Mouse (Mus musculus) activated CD4-positive, CD25-positive, alpha-beta regulatory T cell, adult 9 weeks (primary cell): ENCODE measurements around the gene Lman2. TPM values are rescaled to one million over a fixed set of nuclear protein-coding genes. Genes with fewer than 3 reads are reported as not detected.

Experiments
- polyA plus RNA-seq: library from polyadenylated mRNA; unstranded; fragments of 100-300 nt; shearing (Covaris generic); gene quantifications from one replicate; pipeline ENCODE4 v1.2.1, GENCODE M21; 2017

Gene Lman2
- 166 TPM for polyA plus RNA-seq

GRCm38 (mm10) chr13:55362453-55363060, at the start of gene Lman2:
Lman2 (minus strand) TSS chr13:55362783.

GRCm38 (mm10) chr13:55398088-55398487, 35.5 kb upstream of the Lman2 start, which contains the start of gene Slc34a1:
Slc34a1 (plus strand) TSS chr13:55398187.

GRCm38 (mm10) chr13:55369531-55370114, 7.0 kb upstream of the Lman2 start, which contains the start of gene Rgs14:
Rgs14 (plus strand) TSS chr13:55369732.

GRCm38 (mm10) chr13:55329683-55330566, 32.7 kb downstream of the Lman2 start, which contains the start of gene Mxd3:
Mxd3 (minus strand) TSS chr13:55329823.

GRCm38 (mm10) chr13:55321434-55322129, 41.0 kb downstream of the Lman2 start, which contains the start of gene Rab24:
Rab24 (minus strand) TSS chr13:55321946.

GRCm38 (mm10) chr13:55319931-55320533, 42.6 kb downstream of the Lman2 start, which contains the start of gene Prelid1:
Prelid1 (plus strand) TSS chr13:55320500.

Other genes with a start within 250 kb of the Lman2 start
- gene Gm17617, start 229.2 kb downstream of the Lman2 start, polyA plus RNA-seq = not detected
- not detected for gene Fgfr4, start 210.1 kb downstream of the Lman2 start, polyA plus RNA-seq
- gene Nsd1, start 153.0 kb downstream of the Lman2 start, polyA plus RNA-seq = 98.2 TPM
- 449 TPM for gene Prelid1, start 42.3 kb downstream of the Lman2 start, polyA plus RNA-seq
- 17.2 TPM for gene Rab24, start 40.8 kb downstream of the Lman2 start, polyA plus RNA-seq
- 5.0 TPM for gene Mxd3, start 33.0 kb downstream of the Lman2 start, polyA plus RNA-seq
- gene Rgs14, start 6.9 kb upstream of the Lman2 start, polyA plus RNA-seq = 174 TPM
- gene Slc34a1, start 35.4 kb upstream of the Lman2 start, polyA plus RNA-seq = not detected
- gene Pfn3, start 52.4 kb upstream of the Lman2 start, polyA plus RNA-seq = not detected
- gene F12, start 64.0 kb upstream of the Lman2 start, polyA plus RNA-seq = not detected
- gene Grk6, start 82.3 kb upstream of the Lman2 start, polyA plus RNA-seq = 17.4 TPM
- gene Prr7, start 101.5 kb upstream of the Lman2 start, polyA plus RNA-seq = not detected
- gene Dbn1, start 125.3 kb upstream of the Lman2 start, polyA plus RNA-seq = not detected
- 13.1 TPM for gene Pdlim7, start 150.9 kb upstream of the Lman2 start, polyA plus RNA-seq
- gene Dok3, start 166.5 kb upstream of the Lman2 start, polyA plus RNA-seq = 2.8 TPM
- gene Ddx41, start 173.9 kb upstream of the Lman2 start, polyA plus RNA-seq = 88.4 TPM
- 25.6 TPM for gene Fam193b, start 208.3 kb upstream of the Lman2 start, polyA plus RNA-seq
- 294 TPM for gene Tmed9, start 210.9 kb upstream of the Lman2 start, polyA plus RNA-seq
- 46.0 TPM for gene B4galt7, start 237.1 kb upstream of the Lman2 start, polyA plus RNA-seq